ENCODE assay signal across 7 mouse cellular contexts in the genomic region with DNA sequence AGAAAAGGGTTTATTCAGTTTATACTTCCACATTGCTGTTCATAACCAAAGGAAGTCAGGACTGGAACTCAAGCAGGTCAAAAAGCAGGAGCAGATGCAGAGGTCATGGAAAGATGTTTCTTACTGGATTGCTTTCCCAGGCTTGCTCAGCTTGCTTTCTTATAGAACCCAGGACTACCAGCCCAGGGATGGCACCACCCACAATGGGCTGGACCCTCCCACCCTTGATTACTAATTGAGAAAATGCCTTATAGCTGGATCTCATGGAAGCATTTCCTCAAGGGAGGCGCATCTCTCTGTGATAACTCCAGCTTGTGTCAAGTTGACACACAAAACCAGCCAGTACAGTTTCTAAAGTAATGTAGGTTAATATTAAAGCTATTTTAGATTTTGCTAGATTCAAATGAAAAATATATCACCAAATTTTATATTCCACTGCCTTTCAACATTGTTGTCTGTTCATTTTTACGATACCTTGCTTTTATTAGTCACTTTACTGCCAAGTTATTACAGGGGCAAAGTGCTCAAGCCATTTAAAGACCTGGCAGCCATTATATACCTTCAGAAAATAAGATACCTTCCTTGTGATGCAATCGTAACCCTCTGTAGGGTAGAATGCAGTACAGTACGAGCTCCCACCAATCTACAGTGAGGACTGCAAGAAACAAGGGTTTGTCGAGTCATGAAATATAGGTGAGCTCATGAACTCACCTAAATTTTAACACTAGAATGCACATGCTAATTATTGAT. TPM values are rescaled to one million over a fixed set of nuclear protein-coding genes. Genes with fewer than 3 reads are reported as not detected.
A peak's percentile ranks its signal among the peaks of the same experiment; 100 is the strongest.
DNase-seq lines count a peak whose midpoint lies in the region; ATAC-seq lines count a peak whose summit lies in the region.
"Not testable (repeated sequence)": the region's sequence is repeated elsewhere in the genome, so short reads cannot be mapped to it uniquely, and the experiment has no call there.
"Had no signal": no experiment of that assay in that cellular context is flagged by ENCODE, and none has a peak within 500 bp of the region (broad histone marks: within the 10 kb centered on the region; RNA-seq: fewer than 3 reads in every experiment).

No protein-coding gene starts in this region.

- H3K36me3 ChIP-seq in intestine, embryonic 16.5 days (ENCODE audit: control insufficient read depth, insufficient read depth, low read length) = not testable (repeated sequence)

- ATAC-seq in intestine, embryonic 16.5 days = peak; percentile 99

- not testable (repeated sequence) for H3K4me2 ChIP-seq in intestine, embryonic 16.5 days (ENCODE audit: low read depth, low read length)

- H3K4me3 ChIP-seq in intestine, embryonic 16.5 days (ENCODE audit: low read length) = not testable (repeated sequence)

- H3K4me1 ChIP-seq in intestine, embryonic 16.5 days (ENCODE audit: control insufficient read depth, insufficient read depth, low read length) = not testable (repeated sequence)

- WGBS in intestine, embryonic 16.5 days = 72% methylated on average over 5 of the region's 5 CpGs
- 36% methylated on average over 5 of the region's 5 CpGs for WGBS in large intestine, adult 2 months

- H3K9ac ChIP-seq in intestine, embryonic 16.5 days (ENCODE audit: low read depth, low read length) = not testable (repeated sequence)

- peak overlapping the region; percentile 57; the same call in 1 of the 2 replicates for H3K27ac ChIP-seq in intestine, embryonic 16.5 days (ENCODE audit: low read length)

- H3K27me3 ChIP-seq in intestine, embryonic 16.5 days (replicated peaks; ENCODE audit: control insufficient read depth, insufficient read depth, low read length) = not testable (repeated sequence)

- H3K9me3 ChIP-seq in intestine, embryonic 16.5 days (ENCODE audit: control insufficient read depth, low read length) = not testable (repeated sequence)

- DNase-seq in kidney, adult 11 months = peak; percentile 8
- DNase-seq in kidney, adult 9 months = peak; percentile 20
- peak; percentile 62 for DNase-seq in large intestine, adult 2 months (ENCODE audit: low read depth, low spot score)

RNA-seq across cellular contexts. Expression of gene Lrrc19, which starts 0.7 kb away (rescaled TPM):
- 7.4 and 11.9 TPM in 2 replicates for polyA plus RNA-seq in intestine, embryonic 16.5 days (2015; fragmentation: Nextera tagmentation; extraction: Ambion mirVana)
- polyA plus RNA-seq in large intestine, adult 2 months (2012; rRNA removed) = 7.9 and 12.7 TPM in 2 replicates
- polyA plus RNA-seq: adrenal gland, adult 2 months; brain, embryonic 14.5 days; erythroblast, embryonic 14.5 days had no signal

RNA-seq across cellular contexts. Expression of gene Ift74, which starts 36.3 kb away (rescaled TPM):
- polyA plus RNA-seq in intestine, embryonic 16.5 days (2015; fragmentation: Nextera tagmentation; extraction: Ambion mirVana) = 13.3 and 13.5 TPM in 2 replicates
- polyA plus RNA-seq in large intestine, adult 2 months (2012; rRNA removed) = 0.56 and 0.62 TPM in 2 replicates
- polyA plus RNA-seq: erythroblast, embryonic 14.5 days had no signal

RNA-seq across cellular contexts. Expression of gene Plaa, which starts 47.6 kb away (rescaled TPM):
- polyA plus RNA-seq in intestine, embryonic 16.5 days (2015; fragmentation: Nextera tagmentation; extraction: Ambion mirVana) = 49.3 and 52.8 TPM in 2 replicates
- polyA plus RNA-seq in large intestine, adult 2 months (2012; rRNA removed) = 13.9 and 29.7 TPM in 2 replicates

Comparison
In these comparisons a context has a peak if more than half of its experiments do, and no peak if none do; other contexts are left out.
1. DNase-seq: peak in every context shown above with its lines; median percentile 62 in large intestine, adult 2 months; 20 in kidney, adult 9 months; 8 in kidney, adult 11 months.